Mouse (Mus musculus) cerebellum, adult 2 months (tissue): ENCODE measurements at regions not wholly inside any gene's neighbourhood (a gene's known extent, or its start where the extent isn't known, plus 50 kb on each side); places are given as distances from the start of the nearest gene placed in this dataset.

Source experiments
- CTCF ChIP-seq: fragments of 200-500 bp; IDR thresholded peaks from 2 replicates; pipeline ENCODE4 v1.5.1; 2011; ENCODE audit warnings: low read depth, mild to moderate bottlenecking, control low read depth, low read length, moderate library complexity, borderline replicate concordance; ENCODE audit not compliant: insufficient read depth
- POLR2A ChIP-seq: fragments of 200-500 bp; IDR thresholded peaks from 2 replicates; pipeline ENCODE4 v1.6.1; 2011; ENCODE audit warnings: low read length, control low read depth, borderline replicate concordance; ENCODE audit not compliant: insufficient read depth

GRCm38 (mm10) chr13:82508176-82508575 is 725.3 kb downstream of the Cetn3 start:
- no peak for TF ChIP-seq CTCF
- TF ChIP-seq POLR2A, result no peak
